Mouse (Mus musculus) adrenal gland (tissue): ENCODE data around the gene Ifit2.

ENCODE experiments used
- intact Hi-C: fragments of 180-260 bp; cut with DNase I; formaldehyde crosslinking; loops from one replicate; pipeline ENCODE4 v1.15.1; 2025
- long read RNA-seq, 2 experiments: library from polyadenylated mRNA; unstranded; transcript quantifications; one replicate each; pipeline ENCODE4 v2.0.0; 2020; ENCODE audit warnings: borderline replicate concordance in 1 of 2; ENCODE audit not compliant: insufficient replicate concordance in 1 of 2

Ifit2 gene
- long read RNA-seq, experiment 1, result 0 reads
- long read RNA-seq, experiment 2, partial matches to known transcripts, result 1 of 3 reads
- long read RNA-seq, experiment 2, other reads (novel, unspliced or antisense), result 0 of 3 reads

DNA sequence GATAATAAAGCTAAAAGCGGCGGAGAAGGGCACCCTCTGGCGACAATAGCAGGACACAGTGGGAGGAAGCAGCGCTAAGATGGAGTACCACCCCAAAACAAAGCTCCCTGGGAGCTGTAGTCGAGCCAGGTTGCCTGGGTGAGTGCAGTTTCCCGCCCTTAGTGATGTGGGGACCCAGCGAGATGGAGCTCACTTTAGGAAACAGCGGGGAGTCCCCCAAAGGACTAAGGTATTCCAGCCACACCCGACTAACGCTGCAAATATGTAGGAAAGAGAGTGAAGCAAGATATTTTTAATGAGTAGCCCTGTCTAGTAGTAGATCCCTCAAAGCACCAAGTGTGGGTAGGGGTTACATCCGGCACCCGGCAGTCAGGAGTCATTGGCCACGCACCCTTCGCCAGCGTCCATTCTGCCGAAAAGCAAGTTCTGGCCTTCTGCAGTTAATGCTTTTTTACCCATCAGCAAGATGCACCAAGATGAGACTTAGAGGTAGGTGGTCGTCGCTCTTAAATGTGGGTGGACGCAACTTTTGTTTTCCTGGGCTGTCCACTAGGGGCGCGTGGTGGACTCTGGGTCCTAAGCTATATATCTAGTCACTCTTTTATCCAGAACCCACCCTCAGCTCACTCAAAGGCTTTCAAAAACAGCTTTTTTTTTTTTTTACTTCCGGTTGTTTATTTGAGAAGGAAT, at the start of gene Ifit2:
Gene Ifit2 (plus strand): TSS at position 161 of the 690 bp plus-strand sequence.
- intact Hi-C loops, result loop anchor here (2.0 to 5.0 kb wide), 2 partner anchors 86 to 308 kb away; no protein-coding TSS in a partner anchor

DNA sequence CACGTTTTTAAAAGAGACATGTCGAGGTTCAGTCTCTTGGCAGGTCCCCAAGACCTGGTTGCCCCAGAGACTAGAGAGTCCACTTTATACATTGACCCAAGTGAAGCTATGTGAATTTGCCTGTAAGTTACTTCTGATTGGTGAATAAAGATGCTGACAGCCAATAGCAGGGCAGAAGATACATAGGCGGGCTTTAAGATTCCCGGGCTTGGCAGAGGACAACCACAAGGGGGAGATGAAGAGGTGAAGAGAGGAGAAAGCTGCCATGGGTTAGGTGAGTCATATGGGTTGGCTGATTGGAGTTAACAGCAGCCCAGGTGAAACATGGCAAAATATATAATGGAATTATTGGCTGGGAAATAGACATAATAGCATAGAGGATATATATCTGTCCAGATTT, 49.7 kb upstream of the Ifit2 start:
- intact Hi-C loops, result loop anchor here (5.0 kb wide), 1 partner anchor 137 kb away; no protein-coding TSS in a partner anchor

DNA sequence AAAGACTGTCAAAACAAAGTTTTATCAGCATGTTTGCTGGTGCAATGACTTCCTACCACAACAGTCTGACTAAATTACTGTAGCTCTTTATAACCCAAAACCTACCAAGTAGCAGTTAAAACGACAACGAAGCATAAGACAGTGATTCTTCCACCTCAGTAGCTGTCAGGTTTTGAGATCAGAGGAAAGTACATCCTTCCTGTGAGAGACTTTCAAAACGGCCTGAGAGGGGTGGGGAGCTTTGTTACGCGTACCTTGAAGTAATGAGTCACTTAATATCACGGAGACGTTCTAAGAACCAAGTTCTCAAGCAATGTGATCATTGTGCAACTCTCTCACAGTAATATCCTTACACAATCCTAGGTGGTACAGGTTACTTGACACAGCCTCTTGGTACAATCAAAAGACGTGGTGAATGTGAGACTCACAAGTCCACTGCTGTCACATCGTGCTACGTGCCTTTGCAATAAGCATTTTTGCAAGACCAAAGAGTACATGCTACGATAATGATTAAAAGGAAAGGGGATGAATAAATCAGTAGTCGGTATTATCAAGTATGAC, 45.3 kb upstream of the Ifit2 start:
- intact Hi-C loops, result no loop called here

DNA sequence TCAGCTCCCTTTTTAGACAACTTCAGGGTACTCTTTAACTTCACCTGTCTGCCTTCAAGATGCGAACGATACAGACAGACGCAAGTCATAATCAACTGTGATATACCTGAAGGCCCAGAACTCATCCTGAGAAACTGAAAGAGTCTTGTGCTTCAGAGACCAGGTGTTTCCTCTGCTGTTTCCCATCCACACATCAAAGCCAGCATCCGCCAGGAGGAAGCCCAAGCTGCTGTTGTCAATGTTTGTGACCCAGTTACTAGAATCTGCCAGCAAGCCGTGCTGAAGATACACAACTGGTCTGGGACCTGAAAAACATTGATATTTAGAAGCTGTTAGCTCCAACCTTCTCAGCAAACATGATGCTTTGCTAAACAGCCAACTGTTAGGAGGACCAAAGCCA, 39.8 kb upstream of the Ifit2 start:
- intact Hi-C loops, result no loop called here

DNA sequence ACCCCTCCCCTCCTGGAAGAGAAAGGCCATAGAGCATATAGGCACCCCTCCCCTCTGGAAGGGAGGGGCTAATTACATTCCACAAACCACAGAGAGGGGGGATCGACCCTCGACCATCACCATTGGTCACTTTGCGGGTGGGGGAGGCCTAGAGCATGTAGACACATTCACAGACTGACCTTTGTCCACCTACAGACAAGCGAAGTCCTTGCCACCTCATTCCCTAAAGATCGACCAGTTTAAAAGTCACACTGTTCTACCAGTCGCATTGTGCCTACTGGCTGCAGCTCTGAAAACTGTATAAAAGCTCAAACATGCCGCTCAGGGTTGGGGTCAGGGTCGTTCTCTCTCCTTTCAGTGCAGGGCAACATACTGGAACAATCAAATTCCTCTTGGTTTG, 39.0 kb upstream of the Ifit2 start:
- intact Hi-C loops, result no loop called here

DNA sequence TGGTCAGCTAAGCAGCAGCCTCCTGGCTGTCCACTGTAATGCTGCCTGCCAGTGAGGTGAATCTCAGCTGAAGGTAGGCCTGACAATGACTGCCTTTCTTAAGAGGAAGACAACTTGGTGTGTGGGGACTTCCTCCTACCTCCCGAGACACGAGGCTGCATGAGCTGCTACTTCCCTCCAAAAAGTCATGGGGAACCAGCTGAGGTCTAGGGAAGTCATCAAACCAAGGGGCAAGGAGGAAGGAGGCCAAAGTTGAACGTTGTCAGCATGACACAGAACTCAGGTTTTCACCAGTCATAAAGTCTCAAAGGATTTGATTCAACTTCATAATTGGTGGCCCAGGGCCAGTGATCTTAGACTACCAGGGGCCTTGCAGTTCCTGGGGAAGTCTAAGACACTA, 34.8 kb upstream of the Ifit2 start:
- intact Hi-C loops, result no loop called here

DNA sequence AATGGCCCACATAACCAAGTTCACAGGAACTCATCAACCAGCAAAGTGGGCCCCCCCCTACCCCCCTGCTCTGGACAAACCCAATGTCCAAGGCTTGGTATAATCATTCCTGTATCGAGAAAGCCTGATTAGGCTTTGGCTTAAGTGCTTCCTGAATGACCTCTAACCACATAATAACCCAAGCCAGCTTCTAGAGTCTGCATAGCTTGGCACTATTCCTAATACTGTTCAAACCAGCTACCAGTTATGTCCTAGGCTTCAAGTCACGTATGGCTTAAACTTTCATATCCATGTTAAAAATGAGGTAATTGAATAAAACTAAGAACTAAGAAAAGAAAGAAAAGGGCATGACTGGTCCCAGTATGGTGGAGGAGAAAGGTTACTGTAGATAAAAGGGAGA, 34.1 kb upstream of the Ifit2 start:
- intact Hi-C loops, result no loop called here

DNA sequence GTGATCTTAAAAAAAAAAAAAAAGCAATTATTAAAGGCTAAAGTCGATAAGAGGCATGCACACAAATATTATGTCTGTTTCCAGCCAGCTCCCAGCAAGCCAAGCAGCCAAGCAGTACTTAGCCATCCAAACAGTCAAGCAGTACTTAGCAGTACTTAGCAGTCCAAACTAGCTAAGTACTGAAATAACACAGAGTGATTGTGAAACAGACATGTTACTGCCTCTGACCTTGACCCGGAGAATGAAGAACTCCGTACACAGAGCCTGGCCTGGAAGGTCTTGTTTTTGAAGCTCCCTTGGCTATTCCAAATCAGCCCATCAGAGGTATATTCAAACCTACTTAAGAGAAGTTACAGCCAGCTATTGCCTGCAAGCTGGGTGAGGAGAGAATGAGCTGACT, 33.3 kb upstream of the Ifit2 start:
- intact Hi-C loops, result no loop called here

DNA sequence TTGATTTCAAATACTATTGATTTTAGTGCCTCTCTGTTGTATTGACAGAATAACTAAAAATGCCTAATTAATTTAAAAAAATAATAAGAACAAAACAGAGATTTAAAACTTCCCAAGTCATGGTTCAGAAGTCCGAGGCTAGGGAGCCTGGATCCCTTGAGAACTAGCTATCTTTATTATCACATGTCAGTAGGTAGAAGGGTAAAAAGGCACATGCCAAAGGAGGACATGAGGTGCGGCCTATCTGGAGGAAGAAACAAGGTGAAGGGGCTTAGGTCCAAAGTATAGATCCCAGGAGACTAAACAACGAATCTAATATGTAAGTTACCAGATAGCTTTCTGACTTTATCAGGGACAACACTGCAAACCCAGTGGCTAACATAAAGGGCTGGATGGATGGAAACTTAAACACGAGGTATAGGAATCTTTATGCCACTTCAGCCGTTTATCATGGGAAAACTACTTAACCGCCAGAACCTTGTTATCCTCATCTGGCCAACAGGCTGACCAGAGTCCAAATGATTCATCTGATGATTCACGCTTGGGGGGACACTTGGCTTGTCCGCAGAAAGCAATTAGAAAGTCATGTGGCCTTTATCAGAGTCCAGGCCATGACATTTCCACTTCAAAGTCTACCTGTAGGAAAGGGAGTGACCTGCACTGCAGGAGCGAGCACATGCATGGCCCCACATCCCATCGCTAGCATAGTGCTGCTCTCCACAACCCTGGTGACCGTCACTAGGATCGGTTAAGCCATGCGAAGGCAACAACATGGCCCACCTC, 32.5 kb upstream of the Ifit2 start:
- intact Hi-C loops, result no loop called here

DNA sequence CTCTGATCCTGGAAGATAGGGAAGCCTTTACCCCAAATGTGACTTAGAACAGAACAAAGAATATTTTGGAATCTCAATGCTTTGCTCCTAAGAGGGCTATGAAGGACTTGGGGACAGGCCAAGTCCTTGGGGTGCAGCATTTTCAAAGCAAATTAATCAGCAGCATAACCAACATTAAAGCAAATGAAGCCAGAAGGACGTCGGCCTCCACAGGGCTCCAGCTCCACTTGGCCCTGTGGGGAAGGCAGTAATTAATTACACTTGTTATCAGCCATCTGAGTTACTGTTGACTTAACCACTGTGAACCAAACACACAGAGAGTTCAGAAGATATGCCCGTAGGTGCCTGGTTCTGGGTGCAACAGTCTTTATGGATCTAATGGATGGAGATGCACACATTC, 31.7 kb upstream of the Ifit2 start:
- intact Hi-C loops, result no loop called here

DNA sequence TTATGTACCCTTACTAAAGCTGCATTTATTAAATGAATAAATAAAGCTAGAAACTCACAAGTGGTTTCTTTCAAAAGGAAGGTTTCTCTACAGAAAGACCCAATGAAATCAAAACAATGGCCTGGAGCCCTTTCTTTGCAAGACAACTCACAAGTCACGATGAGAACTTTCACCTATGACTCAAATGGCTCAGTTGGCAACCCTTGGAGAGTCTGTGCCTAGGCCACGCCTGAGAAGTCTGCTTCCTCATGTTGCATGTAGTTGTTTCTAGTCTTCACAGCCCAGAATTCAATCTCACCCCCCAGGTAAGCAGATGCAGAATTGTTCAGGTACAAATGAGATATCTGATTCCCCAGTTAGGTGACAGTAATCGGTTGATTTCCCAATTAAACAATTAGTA, 30.8 kb upstream of the Ifit2 start:
- intact Hi-C loops, result no loop called here

DNA sequence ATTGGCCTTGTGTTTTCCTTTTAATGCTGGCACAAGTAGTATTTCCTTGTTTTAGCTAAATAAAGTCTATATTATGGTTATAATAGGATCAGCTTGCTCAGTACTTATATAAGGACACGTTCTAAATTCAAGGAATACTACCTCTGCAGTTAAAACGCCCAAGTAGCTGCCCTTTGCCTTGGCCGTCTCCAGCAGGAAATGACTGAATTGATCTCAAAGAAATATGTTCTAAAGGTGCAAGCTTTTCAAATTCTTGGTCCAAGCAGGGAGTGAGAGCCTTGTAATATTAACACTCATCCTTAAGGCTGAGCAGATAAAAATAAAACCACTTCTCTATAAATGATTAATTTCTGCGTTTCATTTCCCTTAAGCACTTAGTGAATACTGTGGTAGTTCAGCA, 30.4 kb upstream of the Ifit2 start:
- intact Hi-C loops, result no loop called here

DNA sequence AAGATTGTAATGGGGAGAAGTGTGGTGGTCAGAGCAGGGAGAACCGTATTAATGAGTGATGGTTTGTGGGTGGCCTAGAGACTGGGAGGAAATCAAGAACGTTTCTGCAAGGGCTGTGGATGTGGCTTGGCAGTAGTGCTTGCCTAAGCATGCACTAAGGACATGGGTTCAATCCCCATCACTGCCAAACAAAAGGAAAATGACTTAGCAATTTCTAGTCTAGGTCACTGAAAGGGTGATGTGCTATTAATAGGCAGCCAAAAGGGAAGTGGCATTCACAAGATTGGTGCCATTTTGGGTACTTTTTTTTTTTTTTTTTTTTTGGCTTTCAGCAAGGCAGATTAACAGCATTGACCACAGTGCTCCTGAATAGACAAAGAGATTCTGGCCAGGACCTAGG, 29.1 kb upstream of the Ifit2 start:
- intact Hi-C loops, result no loop called here

DNA sequence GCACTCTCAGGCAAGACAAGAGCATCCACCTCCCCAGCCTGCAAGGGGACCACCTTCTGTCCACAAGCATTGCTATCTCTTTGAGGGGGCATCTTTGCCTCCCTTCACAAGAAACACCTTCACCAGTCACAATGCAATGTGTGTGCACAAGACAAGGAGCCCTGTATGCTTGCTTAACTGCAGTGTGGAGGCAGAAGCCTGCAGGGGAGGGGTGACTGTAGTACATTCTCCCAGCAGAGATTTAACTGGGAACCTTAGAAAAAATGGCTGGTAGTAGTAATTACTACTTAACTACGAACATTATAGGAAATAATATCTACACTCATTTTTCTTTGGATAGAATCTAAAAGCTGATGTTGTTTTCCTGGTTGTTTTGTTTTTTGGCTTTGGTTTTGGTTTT, 28.5 kb upstream of the Ifit2 start:
- intact Hi-C loops, result no loop called here

DNA sequence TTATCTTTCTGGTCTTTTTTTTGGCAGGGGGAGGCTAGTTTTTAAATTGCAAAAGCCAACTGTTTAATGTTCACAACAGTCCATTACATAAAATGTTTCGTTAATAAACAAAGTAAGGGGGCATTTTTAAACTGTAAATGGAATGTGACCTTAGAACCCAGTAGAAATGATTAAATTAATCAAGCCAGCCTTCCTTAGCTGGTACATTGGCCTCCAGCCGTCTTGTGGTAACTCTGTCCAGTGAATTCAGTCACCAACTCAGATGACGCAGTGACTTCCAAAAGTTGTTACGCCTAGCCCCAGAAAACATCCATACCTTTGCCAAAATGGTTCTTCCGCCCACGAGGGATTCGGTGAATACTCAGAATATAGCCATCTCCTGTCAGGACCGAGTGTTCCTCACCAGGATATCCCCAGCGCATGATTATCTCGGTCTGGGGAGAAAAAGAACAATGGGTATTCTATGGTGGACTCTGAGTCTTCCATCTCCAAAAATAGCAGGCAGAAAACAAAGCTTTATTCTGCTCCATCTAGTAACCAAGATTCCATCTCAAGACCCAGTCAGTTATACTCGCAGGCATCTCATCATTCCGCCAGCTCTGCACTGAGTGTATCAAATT, 27.3 kb upstream of the Ifit2 start:
- intact Hi-C loops, result no loop called here

DNA sequence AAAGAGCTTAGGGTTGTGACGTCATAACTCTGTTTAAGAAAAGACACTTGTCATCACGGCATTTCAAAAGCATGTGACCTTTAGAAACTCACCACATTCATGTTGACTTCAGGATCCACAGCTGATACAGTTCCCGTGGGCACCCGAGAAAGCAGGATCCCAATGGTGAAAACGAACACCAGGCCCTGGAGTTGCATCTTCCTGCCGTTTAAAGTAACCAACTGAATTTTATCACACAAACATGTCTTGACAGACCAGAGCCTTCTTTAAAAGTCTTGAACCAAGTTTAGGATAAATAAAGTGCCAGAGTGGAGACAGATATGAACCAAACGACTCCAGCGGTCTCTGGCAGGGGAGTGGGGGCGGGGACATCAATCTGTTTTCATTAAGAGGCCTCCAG, 25.8 kb upstream of the Ifit2 start:
- intact Hi-C loops, result no loop called here

DNA sequence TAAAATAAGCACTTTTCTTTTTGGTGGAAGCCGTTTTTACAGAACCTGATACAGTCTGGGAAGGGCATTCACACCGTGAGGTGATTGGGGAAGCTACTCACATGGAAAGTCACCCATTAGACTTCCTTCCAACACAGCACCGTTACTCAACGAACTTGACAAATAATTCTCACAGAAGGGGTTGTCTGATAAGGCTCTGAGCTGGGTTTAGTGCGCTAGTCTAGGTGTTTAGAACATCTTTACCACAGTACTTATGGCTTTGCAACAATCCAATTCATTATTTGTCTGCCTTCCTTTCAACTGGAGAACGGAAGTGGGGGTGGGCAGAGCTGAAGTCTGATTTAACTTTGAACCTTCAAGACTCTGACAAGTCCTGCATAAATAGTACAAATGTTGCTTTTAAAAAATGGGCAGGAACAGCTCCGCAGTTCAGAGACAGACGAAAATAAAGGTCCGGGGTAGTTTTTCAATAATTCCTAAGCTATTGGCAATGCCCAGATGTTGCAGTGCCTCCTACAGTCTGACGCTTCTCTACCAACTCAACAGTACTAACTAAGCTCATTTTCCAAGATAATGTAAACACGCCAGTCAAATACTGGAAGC, 24.1 kb upstream of the Ifit2 start:
- intact Hi-C loops, result no loop called here

DNA sequence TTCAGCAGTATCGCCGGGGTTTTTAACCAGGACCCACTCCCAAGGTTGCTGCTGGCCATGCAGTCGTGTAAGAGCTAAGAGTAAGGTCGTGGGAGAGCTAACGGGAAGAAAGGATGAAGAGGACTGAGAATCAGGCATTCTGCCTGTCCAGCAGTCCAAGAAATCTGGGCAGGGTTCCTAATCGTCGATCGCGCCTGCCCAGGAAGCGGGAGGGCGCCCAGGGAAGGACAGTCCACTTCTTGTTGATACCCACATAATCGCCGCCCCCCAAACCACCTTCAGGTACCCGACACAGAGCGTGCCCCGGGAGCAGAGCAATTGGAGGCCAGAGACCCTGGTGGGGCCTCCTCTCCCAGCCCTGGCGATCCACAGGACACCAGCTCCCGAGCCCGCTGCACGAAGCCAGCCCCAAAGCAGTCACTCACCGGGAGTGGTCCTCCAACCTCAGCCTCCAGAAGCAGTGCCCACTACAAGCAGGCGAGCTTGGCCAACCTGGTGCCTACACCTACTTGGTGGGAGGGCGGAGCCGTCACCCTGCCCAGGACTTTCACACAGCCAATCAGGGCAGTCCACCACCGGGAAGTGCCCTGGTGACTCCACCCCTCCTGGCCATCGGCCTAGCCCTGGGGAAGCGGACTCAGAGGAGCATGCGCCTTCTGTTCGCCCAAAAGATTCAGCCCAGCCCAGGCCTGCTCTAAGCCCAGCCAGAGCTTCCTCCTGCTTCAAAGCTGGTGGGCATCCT, 23.4 kb upstream of the Ifit2 start, which contains the start of gene Lipa:
Gene Lipa (minus strand): TSS at position 534 of the 742 bp plus-strand sequence.
- intact Hi-C loops, result no loop called here

DNA sequence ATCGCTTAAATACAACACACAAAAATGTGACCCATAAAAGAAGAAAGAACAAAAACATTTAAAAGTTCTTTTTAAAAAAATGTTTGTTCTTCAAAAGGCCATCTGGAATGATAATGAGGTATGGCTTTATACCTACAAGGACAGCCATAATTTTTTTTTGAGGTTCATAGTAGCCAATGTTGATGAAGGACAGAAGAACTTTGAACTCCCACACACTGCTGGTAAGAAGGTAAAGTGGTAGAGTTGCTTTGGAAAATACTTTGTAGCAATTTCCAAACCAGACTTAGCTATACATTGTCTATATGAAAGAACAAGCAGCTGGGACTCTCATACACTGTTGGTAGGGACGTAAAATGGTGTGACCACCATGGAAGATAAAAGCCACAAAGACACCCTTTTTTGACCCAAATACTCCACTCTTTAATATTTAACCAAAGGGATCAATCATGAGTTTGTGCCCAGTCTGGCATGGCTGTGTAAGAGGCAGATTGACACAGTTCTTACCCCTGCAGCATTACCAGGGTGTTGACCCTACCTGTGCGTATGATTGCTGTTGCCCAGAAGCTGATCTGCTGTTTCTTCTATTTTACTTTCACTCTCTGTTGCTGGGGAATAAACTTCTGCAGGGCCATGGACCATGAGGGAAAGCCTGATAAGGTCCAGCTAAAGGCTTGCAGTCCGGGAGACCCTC, 18.3 kb upstream of the Ifit2 start:
- intact Hi-C loops, result loop anchor here (5.0 kb wide), 1 partner anchor 35 kb away; no protein-coding TSS in a partner anchor

DNA sequence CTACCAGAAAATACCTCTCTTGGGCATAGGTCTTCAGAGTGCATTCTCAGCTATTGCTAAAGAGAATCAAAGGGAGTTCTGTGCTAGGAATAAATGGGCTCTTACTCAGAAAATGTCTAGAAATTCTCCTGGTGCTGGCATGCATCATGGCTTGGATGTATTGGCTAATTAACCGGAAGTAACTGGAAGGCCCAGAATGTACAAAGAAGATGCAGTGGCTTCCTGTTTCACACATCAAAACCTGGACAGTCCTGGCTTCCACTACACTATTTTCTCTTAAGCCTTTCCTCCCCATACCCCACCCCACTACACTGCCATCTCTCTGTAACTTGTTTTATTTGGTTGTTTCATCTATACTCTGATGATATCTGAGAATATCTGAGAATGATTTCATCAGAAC, 11.1 kb upstream of the Ifit2 start:
- intact Hi-C loops, result no loop called here
